23 mouse cellular contexts compared by ENCODE assay signal in genomic region chr3:89208075-89208657, GRCm38 (mm10). TPM values are rescaled to one million over a fixed set of nuclear protein-coding genes. Genes with fewer than 3 reads are reported as not detected.
DNase-seq lines count a peak whose midpoint lies in the region; ATAC-seq and TF ChIP-seq lines count a peak whose summit lies in the region.
"Had no signal": no experiment of that assay in that cellular context is flagged by ENCODE, and none has a peak within 500 bp of the region (broad histone marks: within the 10 kb centered on the region; RNA-seq: fewer than 3 reads in every experiment).

No protein-coding gene starts in this region.

- no peaks in the 10 kb centered on the region; the same call in 1 of the 2 replicates for H3K36me3 ChIP-seq in forebrain, embryonic 11.5 days (ENCODE audit: control insufficient read depth, insufficient read depth, low read length)
- H3K36me3 ChIP-seq in forebrain, embryonic 14.5 days (ENCODE audit: control insufficient read depth, insufficient read depth, low read length), result peaks cover 62% of the 10 kb centered on the region
- peaks cover 10% of the 10 kb centered on the region for H3K36me3 ChIP-seq in stomach, embryonic 16.5 days (ENCODE audit: control insufficient read depth, insufficient read depth, low read length)

- no peak for ATAC-seq in forebrain, embryonic 11.5 days (replicated peaks; ENCODE audit: low FRiP score)
- no peak for ATAC-seq in forebrain, embryonic 14.5 days
- ATAC-seq in stomach, embryonic 16.5 days (ENCODE audit: insufficient read depth, low FRiP score), result 0 out of 2 replicates have a peak, but pooled peaks have one; percentile 35
- ATAC-seq: forebrain, postnatal 0 days; hindbrain, postnatal 0 days had no signal

- peak; percentile 44 for DNase-seq in forebrain, embryonic 11.5 days (ENCODE audit: low spot score)
- no peak for DNase-seq in forebrain, embryonic 14.5 days (ENCODE audit: low spot score)
- peak; percentile 58 to 75 for DNase-seq in urinary bladder, adult 18-20 months (ENCODE audit: low spot score in 2 of 2)
- DNase-seq in urinary bladder, adult 2 months (ENCODE audit: low spot score), result no peak
- DNase-seq in kidney, postnatal 14 days, result no peak
- DNase-seq: adrenal gland, adult 2 months; adrenal gland, postnatal 36 days; cerebellum, adult 8-10 months; cerebellum, postnatal 25 days; forebrain, postnatal 0 days; gastrocnemius, adult 2 months; gastrocnemius, postnatal 25 days; heart, postnatal 14 days had no signal

- H3K27me3 ChIP-seq in forebrain, embryonic 11.5 days (ENCODE audit: control insufficient read depth, insufficient read depth, low read length), result no peaks in the 10 kb centered on the region
- H3K27me3 ChIP-seq in forebrain, embryonic 14.5 days (replicated peaks; ENCODE audit: control insufficient read depth, insufficient read depth, low read length), result no peaks in the 10 kb centered on the region
- H3K27me3 ChIP-seq in stomach, embryonic 16.5 days (ENCODE audit: control insufficient read depth, insufficient read depth, low read length), result no peaks in the 10 kb centered on the region
- H3K27me3 ChIP-seq: CH12.LX; forebrain, embryonic 12.5 days; heart, embryonic 15.5 days; hindbrain, embryonic 13.5 days had no signal

- peaks cover 10% of the 10 kb centered on the region for H3K4me1 ChIP-seq in forebrain, embryonic 11.5 days (replicated peaks; ENCODE audit: control insufficient read depth, insufficient read depth, low read length)
- H3K4me1 ChIP-seq in forebrain, embryonic 14.5 days (ENCODE audit: control insufficient read depth, insufficient read depth, low read length), result peaks cover 9% of the 10 kb centered on the region
- 0 out of 2 replicates have a peak, but pooled peaks cover 2% of the 10 kb centered on the region for H3K4me1 ChIP-seq in cortical plate, adult 2 months (ENCODE audit: control insufficient read depth, insufficient read depth, low read length)
- H3K4me1 ChIP-seq in stomach, embryonic 16.5 days (ENCODE audit: control insufficient read depth, insufficient read depth, low read length), result peaks cover 10% of the 10 kb centered on the region

- H3K9ac ChIP-seq in forebrain, embryonic 11.5 days (ENCODE audit: low read length), result no peak overlapping the region
- no peak overlapping the region for H3K9ac ChIP-seq in forebrain, embryonic 14.5 days (ENCODE audit: low read length)
- H3K9ac ChIP-seq in stomach, embryonic 16.5 days (ENCODE audit: low read length), result no peak overlapping the region
- H3K9ac ChIP-seq: forebrain, embryonic 12.5 days; forebrain, postnatal 0 days; heart, embryonic 15.5 days; hindbrain, embryonic 13.5 days had no signal

- H3K27ac ChIP-seq in forebrain, embryonic 11.5 days (ENCODE audit: low read depth, low read length), result no peak overlapping the region
- H3K27ac ChIP-seq in forebrain, embryonic 14.5 days (ENCODE audit: low read depth, low read length), result no peak overlapping the region
- no peak overlapping the region for H3K27ac ChIP-seq in cortical plate, adult 2 months (ENCODE audit: insufficient read depth, low read length)
- peak overlapping the region; percentile 74 for H3K27ac ChIP-seq in stomach, embryonic 16.5 days (ENCODE audit: low read length)
- H3K27ac ChIP-seq: gastrocnemius, adult 2 months; heart, adult 2 months; heart, embryonic 15.5 days; hindbrain, embryonic 13.5 days; hindbrain, postnatal 0 days had no signal

- H3K4me3 ChIP-seq in forebrain, embryonic 11.5 days (ENCODE audit: low read depth, low read length), result no peak overlapping the region
- H3K4me3 ChIP-seq in forebrain, embryonic 14.5 days (ENCODE audit: low read depth, low read length), result no peak overlapping the region
- no peak overlapping the region for H3K4me3 ChIP-seq in cortical plate, adult 2 months (ENCODE audit: insufficient read depth, low read length)
- no peak overlapping the region for H3K4me3 ChIP-seq in stomach, embryonic 16.5 days (replicated peaks; ENCODE audit: low read length)
- H3K4me3 ChIP-seq: erythroblast, embryonic 14.5 days; forebrain, embryonic 12.5 days; gastrocnemius, adult 2 months; heart, adult 2 months; heart, embryonic 15.5 days; hindbrain, embryonic 13.5 days had no signal

- H3K9me3 ChIP-seq in forebrain, embryonic 11.5 days (ENCODE audit: control insufficient read depth, low read length), result no peaks in the 10 kb centered on the region
- H3K9me3 ChIP-seq in forebrain, embryonic 14.5 days (replicated peaks; ENCODE audit: control insufficient read depth, low read length), result no peaks in the 10 kb centered on the region
- H3K9me3 ChIP-seq in stomach, embryonic 16.5 days (replicated peaks; ENCODE audit: control insufficient read depth, low read length), result no peaks in the 10 kb centered on the region
- H3K9me3 ChIP-seq: forebrain, embryonic 12.5 days; heart, embryonic 15.5 days; hindbrain, embryonic 13.5 days had no signal

- H3K4me2 ChIP-seq in forebrain, embryonic 11.5 days (ENCODE audit: low read depth, low read length, severe bottlenecking), result no peak overlapping the region
- H3K4me2 ChIP-seq in forebrain, embryonic 14.5 days (ENCODE audit: low read length), result no peak overlapping the region
- H3K4me2 ChIP-seq in stomach, embryonic 16.5 days (ENCODE audit: low read depth, low read length), result no peak overlapping the region
- H3K4me2 ChIP-seq: forebrain, embryonic 12.5 days; heart, embryonic 11.5 days; heart, embryonic 15.5 days; hindbrain, embryonic 13.5 days had no signal

- no peak for TF ChIP-seq CTCF in cortical plate, adult 2 months (IDR thresholded peaks at IDR 0.05; ENCODE audit: extremely low read depth, insufficient read depth, low read length)

- WGBS in forebrain, embryonic 11.5 days, result 93% methylated on average over 13 of the region's 13 CpGs
- WGBS in forebrain, embryonic 14.5 days, result 92% methylated on average over 13 of the region's 13 CpGs
- 85% methylated on average over 13 of the region's 13 CpGs for WGBS in stomach, embryonic 16.5 days

- TF ChIP-seq POLR2A in cortical plate, adult 2 months (IDR thresholded peaks at IDR 0.05; ENCODE audit: extremely low read depth, insufficient read depth, low read length), result 0 out of 2 replicates have a peak, but pooled peaks have one; percentile 7

RNA-seq across cellular contexts. Expression of gene Gba, which starts 5.4 kb away (rescaled TPM):
- 32.4 and 37.7 TPM in 2 replicates for polyA plus RNA-seq in forebrain, embryonic 11.5 days (2014; fragmentation: Nextera tagmentation; extraction: Ambion mirVana)
- polyA plus RNA-seq in forebrain, embryonic 14.5 days (2014; fragmentation: Nextera tagmentation; extraction: Ambion mirVana), result 45.6 and 47.9 TPM in 2 replicates
- polyA plus RNA-seq in urinary bladder, adult 2 months (2012; rRNA removed), result 58.7 and 60.8 TPM in 2 replicates
- polyA plus RNA-seq in cortical plate, adult 2 months (2012; rRNA removed), result 85.1 and 86.1 TPM in 2 replicates
- polyA plus RNA-seq in stomach, embryonic 16.5 days (2015; fragmentation: Nextera tagmentation; extraction: Ambion mirVana), result 55.4 and 63.9 TPM in 2 replicates

RNA-seq across cellular contexts. Expression of gene Thbs3, which starts 6.8 kb away (rescaled TPM):
- 63.3 and 69.9 TPM in 2 replicates for polyA plus RNA-seq in forebrain, embryonic 11.5 days (2014; fragmentation: Nextera tagmentation; extraction: Ambion mirVana)
- 49.9 and 57.2 TPM in 2 replicates for polyA plus RNA-seq in forebrain, embryonic 14.5 days (2014; fragmentation: Nextera tagmentation; extraction: Ambion mirVana)
- polyA plus RNA-seq in urinary bladder, adult 2 months (2012; rRNA removed), result 59.3 and 69.8 TPM in 2 replicates
- polyA plus RNA-seq in cortical plate, adult 2 months (2012; rRNA removed), result 68.9 and 70.6 TPM in 2 replicates
- polyA plus RNA-seq in stomach, embryonic 16.5 days (2015; fragmentation: Nextera tagmentation; extraction: Ambion mirVana), result 38.8 and 45.2 TPM in 2 replicates

RNA-seq across cellular contexts. Expression of gene Mtx1, which starts 18.7 kb away (rescaled TPM):
- 194 and 213 TPM in 2 replicates for polyA plus RNA-seq in forebrain, embryonic 11.5 days (2014; fragmentation: Nextera tagmentation; extraction: Ambion mirVana)
- 156 and 182 TPM in 2 replicates for polyA plus RNA-seq in forebrain, embryonic 14.5 days (2014; fragmentation: Nextera tagmentation; extraction: Ambion mirVana)
- 112 and 131 TPM in 2 replicates for polyA plus RNA-seq in urinary bladder, adult 2 months (2012; rRNA removed)
- 132 and 155 TPM in 2 replicates for polyA plus RNA-seq in cortical plate, adult 2 months (2012; rRNA removed)
- 172 and 177 TPM in 2 replicates for polyA plus RNA-seq in stomach, embryonic 16.5 days (2015; fragmentation: Nextera tagmentation; extraction: Ambion mirVana)

RNA-seq across cellular contexts. Expression of gene Muc1, which starts 20.7 kb away (rescaled TPM):
- polyA plus RNA-seq in forebrain, embryonic 11.5 days (2014; fragmentation: Nextera tagmentation; extraction: Ambion mirVana), result 2.0 and 3.4 TPM in 2 replicates
- polyA plus RNA-seq in forebrain, embryonic 14.5 days (2014; fragmentation: Nextera tagmentation; extraction: Ambion mirVana), result 1.2 and 1.9 TPM in 2 replicates
- 0.94 and 1.2 TPM in 2 replicates for polyA plus RNA-seq in urinary bladder, adult 2 months (2012; rRNA removed)
- polyA plus RNA-seq in cortical plate, adult 2 months (2012; rRNA removed), result 0.88 and 0.95 TPM in 2 replicates
- 112 and 164 TPM in 2 replicates for polyA plus RNA-seq in stomach, embryonic 16.5 days (2015; fragmentation: Nextera tagmentation; extraction: Ambion mirVana)
- polyA plus RNA-seq: erythroblast, embryonic 14.5 days had no signal

RNA-seq across cellular contexts. Expression of gene Fam189b, which starts 25.2 kb away (rescaled TPM):
- polyA plus RNA-seq in forebrain, embryonic 11.5 days (2014; fragmentation: Nextera tagmentation; extraction: Ambion mirVana), result 26.3 and 27.8 TPM in 2 replicates
- 14.7 and 21.7 TPM in 2 replicates for polyA plus RNA-seq in forebrain, embryonic 14.5 days (2014; fragmentation: Nextera tagmentation; extraction: Ambion mirVana)
- polyA plus RNA-seq in urinary bladder, adult 2 months (2012; rRNA removed), result 32.9 and 42.3 TPM in 2 replicates
- 84.1 and 86.2 TPM in 2 replicates for polyA plus RNA-seq in cortical plate, adult 2 months (2012; rRNA removed)
- 22.0 and 23.9 TPM in 2 replicates for polyA plus RNA-seq in stomach, embryonic 16.5 days (2015; fragmentation: Nextera tagmentation; extraction: Ambion mirVana)

Comparison
In these comparisons a context has a peak if more than half of its experiments do, and no peak if none do; other contexts are left out.
1. DNase-seq: peak in forebrain, embryonic 11.5 days (single experiment) and urinary bladder, adult 18-20 months (2 of 2); none in forebrain, embryonic 14.5 days (single experiment), urinary bladder, adult 2 months (single experiment) and kidney, postnatal 14 days (single experiment).